Mouse (Mus musculus) brain, embryonic 18.5 days (tissue): ENCODE measurements around the gene Spon1.

Experiments
- DNase-seq: peaks from one replicate; pipeline ENCODE4 v3.0.0-alpha.2; 2012; ENCODE audit warnings: low read depth, low spot score

The Spon1 gene

DNA sequence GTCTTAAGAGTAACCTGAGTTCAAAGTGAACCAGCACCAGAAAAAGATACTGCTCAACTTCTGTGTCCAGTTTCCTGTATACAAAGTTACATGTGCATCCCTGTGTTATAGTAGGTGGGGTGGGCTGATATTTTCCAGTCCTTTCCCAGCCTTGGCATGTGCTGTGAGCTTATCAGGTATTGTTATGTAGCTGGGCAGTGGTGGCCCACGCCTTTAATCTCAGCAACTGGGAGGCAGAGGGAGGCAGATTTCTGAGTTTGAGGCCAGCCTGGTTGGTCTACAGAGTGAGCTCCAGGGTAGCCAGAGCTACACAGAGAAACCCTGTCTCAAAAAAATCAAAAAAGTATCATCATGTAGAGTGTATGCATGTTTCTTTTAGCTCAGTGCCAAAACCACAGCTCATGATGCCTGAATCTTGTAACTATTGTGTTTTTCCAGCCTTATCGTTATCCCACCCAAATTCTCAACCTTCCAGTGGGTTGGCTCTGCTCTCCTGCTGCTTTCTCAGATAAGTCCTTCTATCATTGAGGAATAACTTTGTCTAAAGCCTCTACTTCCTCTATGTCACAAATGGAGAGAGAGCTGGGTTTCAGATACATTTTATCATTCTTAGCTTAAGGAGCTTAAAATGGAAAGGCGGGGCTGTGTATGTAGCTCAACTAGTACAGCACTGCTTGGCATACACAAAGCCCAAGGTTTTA is 137.5 kb downstream of the Spon1 start:
- no peak for DNase-seq

DNA sequence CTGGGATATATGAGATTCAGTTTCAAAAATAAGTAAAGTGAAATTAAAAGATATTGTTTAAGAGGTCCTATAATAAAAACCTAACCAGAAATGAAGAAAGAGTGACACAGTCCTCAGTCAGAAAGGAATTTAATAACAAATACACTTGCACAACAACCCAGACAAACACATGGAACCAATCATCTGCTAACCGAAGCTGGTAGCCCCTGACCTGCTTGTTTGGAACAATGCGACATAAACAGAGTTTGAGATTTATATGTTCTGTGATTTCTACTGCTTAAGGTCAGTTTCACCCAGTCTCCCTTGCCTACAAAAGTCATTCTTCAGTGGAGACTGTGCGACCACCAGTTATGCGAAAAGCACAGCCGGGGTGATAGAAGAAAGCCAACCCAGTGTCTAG is 138.1 kb downstream of the Spon1 start:
- DNase-seq: no peak

DNA sequence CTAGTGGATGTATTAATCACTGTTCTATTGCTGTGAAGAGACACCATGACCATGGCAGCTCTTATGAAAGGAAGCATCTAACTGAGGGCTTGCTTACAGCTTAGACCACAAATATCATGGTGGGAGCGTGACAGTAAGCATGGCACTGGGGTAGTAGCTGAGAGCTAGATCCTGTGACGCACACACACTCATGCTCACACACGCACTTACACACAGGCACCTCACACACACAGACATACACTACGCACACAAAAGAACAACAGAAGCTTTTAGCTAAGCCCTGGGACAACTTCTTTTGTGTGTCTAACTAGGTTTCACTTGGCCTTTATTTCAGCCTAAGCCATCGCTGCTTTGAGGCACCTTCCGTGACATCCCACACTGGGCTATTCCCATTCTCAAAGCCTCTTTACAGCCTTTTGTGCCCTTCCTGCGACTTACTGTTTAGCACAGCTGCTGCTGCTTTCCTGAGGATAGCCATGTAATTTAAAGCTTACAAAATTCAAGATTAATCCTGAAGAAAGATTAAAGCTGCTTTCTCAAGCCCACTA is 138.6 kb downstream of the Spon1 start:
- DNase-seq: no peak

DNA sequence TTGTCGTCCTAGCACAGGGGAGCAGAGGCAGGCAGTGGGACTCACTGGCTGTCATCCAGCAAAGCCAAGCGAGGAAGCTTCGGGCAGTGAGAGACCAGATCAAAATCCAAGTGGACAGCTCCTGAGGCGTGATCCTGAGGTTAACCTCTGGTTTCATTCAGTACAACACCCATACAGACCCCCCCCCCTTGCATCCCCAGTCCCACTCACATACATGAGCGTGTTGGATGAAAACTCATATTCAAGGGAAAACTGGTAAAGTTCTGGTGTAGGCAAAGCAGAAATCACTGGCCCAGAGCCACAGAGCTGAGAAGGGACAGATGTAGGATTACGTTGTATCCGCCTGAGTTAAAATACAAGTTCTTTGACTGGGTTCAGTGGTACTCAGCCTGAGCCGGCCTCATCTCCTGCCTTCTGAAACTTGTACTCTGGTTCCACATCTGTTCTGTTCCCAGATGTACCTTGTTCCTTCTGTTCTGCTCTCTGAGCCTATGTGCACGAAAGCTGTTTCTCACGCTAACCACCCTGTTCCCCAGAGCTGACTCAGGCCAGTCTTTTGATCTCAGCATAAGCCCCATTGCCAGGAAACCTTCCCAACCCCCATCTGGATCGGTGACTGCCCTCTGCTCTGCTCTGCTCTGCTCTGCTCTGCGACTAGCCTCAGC is 143.5 kb downstream of the Spon1 start:
- no peak for DNase-seq

DNA sequence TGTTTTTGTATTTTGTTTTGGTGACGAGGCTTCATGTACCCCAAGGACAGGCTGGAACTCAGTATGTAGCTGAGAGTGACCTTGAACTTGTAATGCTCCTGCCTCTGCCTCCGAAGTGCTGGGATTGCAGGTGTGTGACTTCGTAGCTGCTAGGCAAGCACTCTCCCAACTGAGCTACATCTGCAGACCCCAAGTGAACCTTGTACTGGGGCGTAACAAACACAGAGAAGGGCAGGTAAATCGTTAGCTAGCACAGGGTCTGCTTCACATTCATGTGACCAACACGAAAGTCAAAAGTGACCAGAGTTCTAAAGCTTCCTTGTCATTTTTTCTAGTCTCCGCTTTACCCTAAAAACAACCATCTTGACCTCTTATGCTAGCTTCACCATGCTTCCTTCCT is 145.1 kb downstream of the Spon1 start:
- DNase-seq: no peak

DNA sequence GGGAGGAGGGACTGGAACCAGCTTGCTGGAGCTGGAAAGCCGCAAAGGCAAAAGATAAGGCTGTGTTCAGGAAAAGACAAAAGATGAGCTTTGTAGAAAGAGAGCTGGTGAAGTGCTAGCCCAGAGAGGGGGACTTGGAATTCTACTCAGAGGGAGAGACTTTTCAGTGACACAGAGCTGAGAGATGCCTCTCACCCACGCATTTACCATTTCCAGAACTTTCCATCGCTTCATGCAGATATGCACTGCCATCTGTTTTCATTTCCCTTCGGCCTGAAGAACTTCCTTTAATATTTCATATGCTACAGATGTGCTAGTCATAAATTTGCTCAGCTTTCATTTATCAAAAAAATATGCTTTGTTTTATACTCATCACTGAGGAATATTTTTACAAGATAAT is 150.1 kb downstream of the Spon1 start:
- no peak for DNase-seq

DNA sequence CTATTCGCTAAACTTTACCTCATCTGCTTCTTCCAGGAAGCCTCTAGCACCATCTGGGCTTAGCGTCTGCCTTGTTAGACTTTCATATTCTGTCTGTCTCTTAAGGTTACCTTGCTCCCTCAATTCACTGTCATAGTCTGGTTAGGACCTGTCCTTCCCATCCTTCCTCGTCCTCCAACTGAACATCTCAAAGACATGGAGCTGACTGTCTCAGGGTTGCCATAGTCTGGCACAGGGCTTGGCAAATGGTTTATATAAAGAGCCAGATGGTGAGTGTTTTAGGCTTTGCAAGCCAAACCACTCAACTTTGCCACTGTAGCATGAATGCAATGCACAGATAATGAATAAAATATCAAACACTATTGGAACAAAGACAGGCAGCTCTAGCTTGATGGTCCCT is 153.1 kb downstream of the Spon1 start:
- no peak for DNase-seq

DNA sequence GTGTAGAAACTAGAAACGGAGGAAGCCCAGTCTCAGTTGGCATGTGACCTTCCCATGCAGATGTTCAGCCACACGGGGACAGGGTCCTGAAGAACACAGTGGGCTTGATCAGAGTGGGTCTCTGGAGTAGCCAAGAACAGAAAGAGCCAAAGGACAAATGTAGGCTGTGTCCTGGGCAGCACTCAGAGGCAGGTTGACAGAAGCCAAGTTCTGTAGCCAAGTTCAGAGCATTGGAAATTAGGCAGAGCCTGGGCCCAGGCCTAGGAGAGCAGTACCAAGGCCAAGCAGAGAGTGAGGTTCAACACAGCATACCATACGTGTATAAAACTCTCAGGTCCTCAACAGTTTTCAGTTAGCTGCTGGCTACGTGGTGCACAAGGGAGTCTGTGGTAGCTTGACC is 153.7 kb downstream of the Spon1 start:
- DNase-seq: no peak

DNA sequence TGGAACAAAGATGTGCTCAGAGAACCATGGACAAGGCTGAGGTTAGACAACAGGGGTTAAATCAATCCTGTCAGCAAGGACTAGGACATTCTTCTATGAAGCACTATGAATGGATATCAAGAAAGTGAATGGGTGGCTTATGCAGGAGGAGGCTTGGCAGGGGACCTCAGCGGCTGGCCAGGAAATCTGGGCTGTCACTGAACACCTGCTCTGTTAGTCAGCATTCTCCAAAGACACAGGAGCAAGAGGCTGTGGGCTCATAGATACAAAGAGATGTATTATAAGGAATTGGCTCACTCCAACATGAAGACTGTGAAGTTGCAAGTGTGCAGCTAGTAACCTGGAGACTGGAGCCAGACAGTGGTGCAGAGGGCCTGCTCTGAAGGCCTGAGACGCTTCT is 154.3 kb downstream of the Spon1 start:
- no peak for DNase-seq

DNA sequence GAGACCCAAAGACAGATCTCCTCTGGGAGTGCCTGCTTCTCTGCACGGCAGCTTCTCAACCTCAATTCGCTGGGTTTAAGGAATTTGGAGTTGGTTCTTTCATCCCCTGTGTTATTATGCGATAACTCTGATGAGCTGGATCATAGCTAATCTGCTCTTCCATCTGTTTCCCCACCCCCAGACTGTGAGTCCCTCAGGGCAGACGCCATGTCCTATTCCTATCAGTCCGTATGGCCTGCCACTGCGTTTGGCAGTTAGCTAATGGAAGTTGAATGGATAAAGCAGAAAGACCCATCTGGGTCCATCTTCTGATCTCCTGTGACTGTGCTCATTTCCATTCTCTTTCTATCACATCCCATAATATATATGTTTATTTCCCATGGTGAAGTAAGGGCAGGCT is 158.8 kb downstream of the Spon1 start:
- no peak for DNase-seq

DNA sequence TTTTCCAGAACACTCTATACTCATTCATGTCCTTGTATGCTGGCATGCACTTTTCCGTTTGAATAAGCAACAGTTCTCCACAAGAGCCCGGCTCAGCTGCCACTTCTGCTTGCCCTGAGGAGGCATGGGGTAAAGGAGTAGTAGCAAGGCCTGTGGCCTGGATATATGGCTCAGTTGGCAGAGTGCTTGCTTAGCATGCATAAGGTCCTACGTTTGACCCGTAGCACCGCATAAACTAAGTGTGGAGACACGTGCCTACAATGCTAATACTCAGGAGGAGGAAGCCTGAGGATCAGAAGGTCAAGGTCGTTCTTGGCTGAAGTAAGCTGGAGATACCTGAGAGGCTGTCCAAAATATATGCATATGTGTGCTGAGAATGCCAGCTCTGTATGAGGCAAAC is 185.1 kb downstream of the Spon1 start:
- DNase-seq: no peak

DNA sequence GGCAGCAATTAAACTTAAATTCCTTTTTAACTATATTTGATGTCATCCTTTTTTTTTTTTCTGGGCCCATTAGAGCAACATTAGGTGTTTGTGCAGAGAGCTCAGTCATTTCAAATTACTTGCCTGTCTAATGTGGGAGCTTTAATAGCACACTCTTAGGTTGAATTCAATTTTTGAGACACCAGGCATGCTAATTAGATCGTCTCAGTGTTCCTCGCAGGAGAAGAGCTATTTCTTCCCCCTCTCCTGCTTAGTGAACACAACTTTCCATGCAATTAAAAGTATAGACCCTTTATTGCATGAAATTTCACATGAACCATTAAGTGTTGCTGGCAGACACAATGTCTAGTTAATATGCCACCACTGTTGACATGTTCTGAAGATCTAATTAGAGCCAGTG is 189.6 kb downstream of the Spon1 start:
- no peak for DNase-seq

DNA sequence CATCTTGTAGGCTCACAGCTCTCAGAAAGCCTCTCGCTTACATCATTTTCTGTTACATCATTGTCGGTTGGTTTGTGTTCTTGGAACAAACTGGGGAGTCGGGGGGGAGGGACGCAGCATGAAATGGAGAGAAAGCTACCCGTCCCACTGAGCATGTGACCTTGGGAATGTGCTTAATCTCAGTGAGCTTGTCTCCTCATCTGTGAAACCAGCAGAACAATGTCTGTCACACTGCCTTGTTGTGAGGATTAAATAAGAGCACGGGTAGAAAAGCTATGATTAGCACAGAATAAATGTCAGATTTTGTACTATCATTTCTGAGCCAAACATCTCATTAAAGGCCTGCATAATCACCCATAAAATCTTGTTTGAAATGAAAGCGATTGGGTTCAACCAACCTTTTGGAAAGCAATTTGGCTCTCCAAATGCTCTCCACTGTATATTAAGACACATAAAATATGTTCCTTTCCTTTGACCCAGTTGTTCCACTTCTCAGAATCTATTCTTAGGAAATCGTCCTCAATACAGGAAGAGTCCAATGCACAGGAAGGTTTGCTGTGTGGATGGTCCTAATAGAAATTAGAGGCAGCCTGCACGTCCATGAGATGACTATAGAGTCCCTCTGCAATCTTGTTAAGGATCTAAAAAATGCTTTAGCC is 195.2 kb downstream of the Spon1 start:
- no peak for DNase-seq

DNA sequence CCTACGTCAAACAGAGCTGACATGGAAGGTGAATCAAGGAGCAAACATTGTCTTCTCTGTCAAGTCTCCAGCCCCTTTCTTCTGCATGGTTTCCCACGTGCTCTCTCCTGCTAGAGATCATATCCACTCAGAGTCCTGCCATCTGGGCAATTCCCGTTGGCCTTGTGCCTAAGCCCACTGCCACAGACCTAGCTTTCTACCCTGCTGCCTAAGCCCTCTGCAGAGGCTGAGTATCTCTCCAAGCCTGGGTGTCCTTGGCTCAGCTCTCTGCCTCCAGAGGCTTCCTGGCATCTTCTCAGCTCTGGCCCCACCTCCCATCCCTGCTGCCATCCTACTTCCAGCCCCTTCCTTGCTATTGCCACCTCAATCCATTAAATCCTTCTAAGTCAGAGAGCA is 195.7 kb downstream of the Spon1 start:
- no peak for DNase-seq

DNA sequence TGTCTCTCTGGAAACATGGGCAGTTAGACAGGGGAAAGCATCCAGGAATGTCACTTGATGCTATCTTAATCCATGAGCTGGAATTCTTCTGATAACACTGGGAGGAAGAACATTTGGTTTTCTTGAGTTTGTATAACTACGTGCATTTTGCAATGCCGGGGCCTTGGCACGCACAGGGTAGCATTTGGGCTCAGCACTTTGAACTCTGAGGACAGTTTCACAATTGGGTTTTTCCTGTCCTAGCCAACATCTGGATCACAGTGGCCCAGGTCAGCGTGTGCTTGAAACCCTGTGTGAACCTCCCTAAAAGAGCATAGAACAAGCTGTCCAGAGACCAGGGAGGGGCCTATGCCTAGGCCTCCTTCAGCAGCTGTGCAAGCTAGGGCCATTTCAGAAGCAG is 196.3 kb downstream of the Spon1 start:
- no peak for DNase-seq

DNA sequence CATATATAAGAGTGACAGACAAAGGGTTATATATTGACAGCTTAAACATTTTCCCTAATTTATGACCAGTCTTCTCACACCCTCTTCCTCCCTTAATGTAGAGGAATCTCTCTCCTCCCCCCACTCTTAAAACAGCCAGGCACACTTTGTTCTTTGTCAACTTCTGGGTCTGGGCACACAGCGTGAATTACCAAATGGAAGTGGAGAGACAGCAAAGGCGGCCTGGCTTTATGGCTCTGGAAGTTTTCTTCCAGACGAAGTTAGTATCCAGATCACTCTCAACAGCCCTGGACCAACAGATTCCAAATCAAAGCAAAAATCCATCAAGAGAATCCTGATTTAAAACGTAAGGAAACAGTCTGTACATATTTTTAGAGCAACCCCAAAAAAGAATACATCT is 198.0 kb downstream of the Spon1 start:
- DNase-seq: no peak

DNA sequence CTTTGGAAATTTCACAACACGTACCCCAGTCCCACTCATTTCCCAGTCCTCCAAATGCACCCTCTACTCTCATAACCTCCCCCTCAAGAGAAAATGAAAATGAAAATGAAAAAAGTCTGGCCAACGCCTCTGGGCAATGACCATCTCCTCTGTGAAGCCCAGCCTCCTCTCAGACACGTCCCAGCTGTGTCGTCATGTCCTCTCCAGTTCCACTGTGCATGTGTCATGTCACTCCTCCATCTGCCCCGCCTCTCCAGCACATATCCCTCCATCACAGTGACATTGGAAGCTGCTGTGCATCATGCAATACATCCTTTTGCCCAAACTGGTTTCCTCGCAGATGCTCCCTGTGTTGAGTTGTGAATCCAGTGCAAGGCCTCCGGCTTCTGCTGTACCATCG is 199.8 kb downstream of the Spon1 start:
- no peak for DNase-seq

DNA sequence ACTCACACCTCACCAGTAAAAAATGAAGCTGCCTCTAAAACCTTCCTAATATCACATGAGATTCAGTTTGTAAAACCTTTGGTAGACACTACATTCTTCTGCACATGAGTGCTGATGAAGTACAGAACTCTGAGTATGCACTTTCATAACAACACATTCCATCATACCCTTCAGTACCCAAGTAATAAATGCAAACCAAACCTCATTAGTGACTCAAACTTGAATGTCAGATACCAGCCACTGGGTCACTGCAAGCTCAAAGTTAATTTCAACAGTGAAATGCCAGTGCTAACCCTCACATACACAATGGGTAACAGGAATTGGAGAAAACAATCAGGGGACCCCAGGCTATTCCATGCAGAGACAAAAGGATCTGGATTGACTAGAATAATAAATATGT is 203.4 kb downstream of the Spon1 start:
- no peak for DNase-seq

DNA sequence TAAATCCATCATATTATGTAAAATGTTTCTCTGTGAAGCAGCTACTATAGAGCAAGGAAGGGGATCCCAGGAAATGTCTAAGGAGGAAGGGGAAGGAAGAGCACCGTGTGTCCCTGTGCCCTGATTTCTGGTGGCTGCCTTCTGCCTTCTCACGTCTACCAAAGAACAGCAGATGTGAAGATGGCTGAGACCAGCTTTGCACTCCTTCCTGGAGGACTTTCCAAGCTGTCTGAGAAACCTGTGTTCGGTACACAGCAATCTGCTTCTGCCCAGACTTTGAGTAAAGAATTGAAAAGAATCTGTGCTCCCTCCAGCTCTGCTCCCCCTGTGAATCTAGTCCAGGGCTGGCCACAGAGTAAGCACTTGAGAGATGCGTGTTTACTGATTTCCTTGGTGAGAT is 206.7 kb downstream of the Spon1 start:
- DNase-seq: no peak

DNA sequence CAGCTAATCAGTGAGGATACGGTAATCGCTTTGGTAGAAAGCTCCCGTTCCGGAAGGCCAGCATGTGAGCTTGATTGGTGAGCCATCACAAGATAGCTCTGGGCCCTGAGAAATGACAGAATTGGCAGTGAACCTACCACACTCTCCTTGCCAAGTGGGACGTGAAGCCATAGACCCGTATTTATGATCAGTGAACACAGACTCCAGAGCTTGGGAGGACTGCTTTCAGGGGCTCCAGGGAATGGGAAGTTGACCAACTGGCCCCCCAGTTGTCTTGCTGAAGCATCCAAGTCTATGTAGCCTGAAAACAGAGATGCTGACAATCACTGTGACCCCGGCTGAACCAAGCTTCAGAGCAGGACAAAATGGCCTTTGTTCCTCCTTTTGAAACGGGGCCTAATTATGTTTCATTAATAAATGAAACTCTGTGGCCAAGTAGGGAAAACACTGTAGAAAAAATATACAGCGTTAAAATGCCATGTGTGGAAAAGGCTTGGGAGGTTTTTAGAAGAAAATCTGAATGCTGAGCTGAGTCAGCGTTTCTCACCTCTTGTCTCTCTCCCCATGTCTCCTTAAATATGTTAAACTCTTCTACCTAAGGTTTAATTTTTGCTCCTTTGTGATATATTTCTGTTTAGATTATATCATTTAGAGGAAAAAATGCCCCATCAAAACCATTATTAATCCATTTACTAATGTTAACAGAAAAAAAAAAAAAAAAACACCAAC is 220.8 kb downstream of the Spon1 start:
- peak; percentile 24 for DNase-seq

DNA sequence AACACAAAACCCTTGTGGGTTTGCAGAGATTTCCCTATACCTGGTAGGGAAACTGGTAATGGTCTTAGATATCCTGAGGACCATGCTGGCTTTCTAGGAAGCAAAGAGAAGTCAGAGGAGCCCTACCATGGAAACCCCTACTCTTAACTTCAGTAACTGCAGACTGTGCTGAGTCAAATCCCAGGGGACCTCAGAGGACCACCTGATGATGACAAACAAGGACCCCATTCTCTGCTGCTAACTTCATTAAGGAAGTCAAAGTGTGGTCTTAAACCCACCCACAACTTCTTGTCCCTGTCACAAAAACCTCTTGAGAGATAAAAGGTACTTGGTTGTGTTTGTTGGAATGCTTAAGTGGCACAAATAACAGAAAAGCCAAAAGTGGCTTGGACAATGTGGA is 222.4 kb downstream of the Spon1 start:
- DNase-seq: no peak

DNA sequence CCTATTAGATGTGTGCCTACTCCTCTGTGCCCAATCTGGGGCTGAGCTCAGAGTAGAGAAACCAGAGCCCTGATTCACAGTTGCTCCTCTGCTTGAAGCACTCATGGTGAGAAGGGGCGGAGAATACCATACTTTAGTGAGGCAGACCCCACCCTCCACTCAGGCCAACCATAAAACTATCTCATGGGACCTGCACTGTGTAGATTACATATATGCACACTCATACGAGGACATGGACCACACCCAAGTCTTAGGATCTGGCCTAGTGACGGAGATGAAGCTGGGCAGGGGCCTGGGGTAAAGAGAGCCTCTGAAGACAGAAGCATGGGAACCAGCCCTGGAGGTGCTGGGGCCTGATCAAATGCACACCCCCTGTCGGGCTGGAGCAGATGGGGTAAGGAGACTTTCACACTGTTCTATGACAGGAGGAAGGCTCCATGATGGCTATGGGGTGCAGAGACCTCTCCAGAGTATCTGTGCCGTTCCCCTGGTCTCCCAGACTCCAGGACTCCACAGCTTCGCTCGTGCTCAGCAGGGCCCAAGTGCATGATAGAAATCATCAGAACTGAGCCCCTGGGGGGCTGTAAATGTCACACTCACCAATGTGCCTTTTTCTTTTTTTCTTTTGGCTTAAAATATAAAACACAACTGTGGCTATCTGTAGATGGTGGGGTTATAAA is 232.0 kb downstream of the Spon1 start:
- no peak for DNase-seq
